Mouse (Mus musculus) hindbrain, embryonic 10.5 days (tissue): ENCODE results near the gene Serpina1d. TPM values are rescaled to one million over a fixed set of nuclear protein-coding genes. Genes with fewer than 3 reads are reported as not detected.
"Not testable (repeated sequence)": the region's sequence is repeated elsewhere in the genome, so short reads cannot be mapped to it uniquely, and the experiment has no call there.

Experiments
- DNase-seq: peaks from one replicate; pipeline ENCODE4 v3.0.0-alpha.2; 2017; ENCODE audit warnings: low spot score
- H3K27ac ChIP-seq: fragments of 300-500 bp; sonication (generic); 2 replicates; pipeline ENCODE4 v1.5.1; 2016; ENCODE audit warnings: mild to moderate bottlenecking, moderate library complexity
- H3K27me3 ChIP-seq: fragments of 300-500 bp; sonication (generic); 2 replicates; pipeline ENCODE4 v1.6.1; 2016; ENCODE audit warnings: mild to moderate bottlenecking; ENCODE audit not compliant: poor library complexity, insufficient read depth, severe bottlenecking
- H3K36me3 ChIP-seq: fragments of 300-500 bp; sonication (generic); 2 replicates; pipeline ENCODE4 v1.6.1; 2016; ENCODE audit warnings: mild to moderate bottlenecking, moderate library complexity
- H3K4me1 ChIP-seq: fragments of 300-500 bp; sonication (generic); replicated peaks from 2 replicates; pipeline ENCODE4 v1.6.1; 2016; ENCODE audit warnings: mild to moderate bottlenecking
- H3K4me3 ChIP-seq: fragments of 300-500 bp; sonication (generic); 2 replicates; pipeline ENCODE4 v1.5.1; 2016; ENCODE audit warnings: mild to moderate bottlenecking, moderate library complexity
- H3K9me3 ChIP-seq: fragments of 300-500 bp; sonication (generic); 2 replicates; pipeline ENCODE4 v1.6.1; 2016; ENCODE audit warnings: mild to moderate bottlenecking, moderate library complexity
- WGBS: fragments of 180-500 bp; shearing (Covaris S2); methylation state at CpG from one replicate; pipeline ENCODE4 v1.1.7; 2016; 5-methylcytosine and 5-hydroxymethylcytosine counted together
- polyA plus RNA-seq: library from polyadenylated mRNA; unstranded; fragments of >200 nt; fragmentation: Nextera tagmentation; extraction: Ambion mirVana; gene quantifications from 2 replicates; pipeline ENCODE4 v1.2.1, GENCODE M21; 2016

Serpina1d gene
- polyA plus RNA-seq, result not detected in 2 replicates

DNA sequence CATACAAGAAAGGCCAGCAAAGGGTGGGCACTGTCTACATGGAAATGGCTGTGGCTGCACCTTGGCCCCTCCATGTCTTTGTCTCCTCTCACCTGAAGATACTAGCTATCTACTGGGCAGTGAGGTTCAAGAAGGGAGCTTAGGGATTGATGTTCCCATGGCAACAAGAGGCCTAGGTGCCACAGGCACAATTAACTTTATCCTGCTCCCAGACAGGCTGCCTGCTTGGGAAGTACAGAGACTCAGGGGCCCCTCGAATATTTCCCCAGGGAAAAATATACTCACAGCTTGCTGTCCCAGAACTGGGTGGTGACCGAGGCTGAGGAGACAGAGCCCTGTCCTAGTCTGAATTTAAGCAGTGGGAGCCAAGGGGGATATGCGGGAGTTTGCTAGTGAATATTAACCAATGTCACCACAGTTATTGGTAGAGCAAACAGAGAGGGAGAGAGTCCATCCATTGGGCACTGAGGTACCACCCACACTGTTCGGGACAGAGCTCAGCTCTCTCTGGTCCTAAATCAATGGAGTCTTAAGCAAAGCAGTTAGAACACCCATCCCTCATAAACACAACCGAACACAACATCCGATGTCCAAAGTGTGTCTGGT, at the start of gene Serpina1d:
Gene Serpina1d, minus strand, starts transcription at position 347 of the 606 bp plus-strand sequence.
- 88% methylated on average over 6 of the region's 6 CpGs for WGBS
- H3K4me1 ChIP-seq, H3K36me3 ChIP-seq, DNase-seq, H3K4me3 ChIP-seq, H3K27me3 ChIP-seq, H3K27ac ChIP-seq: not testable (repeated sequence)
- peaks cover 38% of the 10 kb centered on the region for H3K9me3 ChIP-seq

GRCm38 (mm10) chr12:103770597-103770996, 2.8 kb downstream of the Serpina1d start:
- peaks cover 45% of the 10 kb centered on the region for H3K9me3 ChIP-seq
- DNase-seq, H3K36me3 ChIP-seq, H3K4me3 ChIP-seq, H3K4me1 ChIP-seq, H3K27ac ChIP-seq, H3K27me3 ChIP-seq: not testable (repeated sequence)
- WGBS, result 82% methylated on average over 1 of the region's 1 CpGs

DNA sequence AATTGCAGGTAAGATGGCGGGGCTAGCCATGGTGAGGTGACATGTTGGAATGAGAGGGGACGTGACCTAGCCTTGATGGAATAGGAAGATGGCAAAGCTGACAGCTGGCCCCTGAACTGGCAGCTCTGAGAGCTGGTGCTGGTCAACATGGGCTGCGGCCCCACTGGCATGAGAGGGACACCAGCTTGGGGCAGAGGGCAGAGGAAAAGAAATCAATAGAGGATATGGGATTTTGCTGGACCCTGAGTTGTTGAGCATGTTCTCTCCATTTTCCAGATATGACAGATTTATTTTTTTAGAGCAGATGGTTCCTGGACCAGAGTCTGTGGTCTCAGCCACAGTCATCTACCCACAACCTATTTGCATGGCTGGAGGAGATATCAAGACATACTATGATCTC, 10.3 kb downstream of the Serpina1d start:
- H3K36me3 ChIP-seq, H3K27me3 ChIP-seq, DNase-seq, H3K4me1 ChIP-seq, H3K27ac ChIP-seq, H3K4me3 ChIP-seq: not testable (repeated sequence)
- H3K9me3 ChIP-seq, result peaks cover 44% of the 10 kb centered on the region
- 84% methylated on average over 3 of the region's 3 CpGs for WGBS

DNA sequence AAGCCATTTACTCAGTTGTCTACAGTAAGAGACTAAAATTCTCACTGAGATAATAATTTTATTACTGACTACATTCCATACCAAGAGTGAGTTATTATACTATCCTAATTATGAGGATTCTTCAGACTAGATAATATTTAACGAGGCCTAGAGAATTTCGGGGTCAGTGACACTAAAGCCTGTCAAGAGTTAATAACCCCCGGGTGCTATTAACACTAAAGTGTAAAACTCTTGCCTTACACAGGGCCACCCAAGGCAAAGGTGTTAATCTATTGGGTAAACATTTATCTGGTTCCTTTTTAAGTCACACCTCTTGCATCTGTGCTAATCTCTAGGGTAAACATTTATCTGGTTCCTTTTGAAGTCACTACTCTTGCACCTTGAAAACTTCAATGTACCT, 13.1 kb downstream of the Serpina1d start:
- WGBS, result 94% methylated on average over 3 of the region's 3 CpGs
- H3K9me3 ChIP-seq, result peaks cover 40% of the 10 kb centered on the region
- H3K4me1 ChIP-seq, DNase-seq, H3K27ac ChIP-seq, H3K36me3 ChIP-seq, H3K4me3 ChIP-seq, H3K27me3 ChIP-seq: not testable (repeated sequence)

DNA sequence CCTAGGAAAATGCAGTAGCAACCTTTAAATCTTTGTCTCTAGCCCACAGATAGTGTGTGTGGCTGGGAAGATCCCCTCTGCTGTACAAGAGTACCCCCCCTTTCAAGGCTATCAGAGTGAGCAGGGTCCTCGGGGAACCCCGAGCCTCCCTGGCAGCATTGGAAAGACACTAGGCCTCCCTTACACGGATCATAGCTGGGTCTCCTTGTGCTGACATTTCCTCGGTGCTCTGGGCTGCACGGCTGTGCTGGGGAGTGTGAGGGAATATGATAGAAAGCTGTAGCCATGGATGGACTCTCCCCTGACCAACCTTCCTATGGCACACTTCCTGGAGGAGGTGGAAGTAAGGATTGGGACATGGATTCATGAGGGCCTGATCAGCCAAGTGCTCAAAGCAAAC, 27.4 kb downstream of the Serpina1d start:
- H3K9me3 ChIP-seq, result peaks cover 13% of the 10 kb centered on the region; the same call in 1 of the 2 replicates
- DNase-seq, H3K4me3 ChIP-seq, H3K4me1 ChIP-seq, H3K27ac ChIP-seq, H3K36me3 ChIP-seq, H3K27me3 ChIP-seq: not testable (repeated sequence)
- WGBS, result 87% methylated on average over 5 of the region's 5 CpGs

GRCm38 (mm10) chr12:103737791-103738580, 35.4 kb downstream of the Serpina1d start:
- H3K27ac ChIP-seq, H3K36me3 ChIP-seq, H3K4me3 ChIP-seq, DNase-seq, H3K4me1 ChIP-seq, H3K27me3 ChIP-seq: not testable (repeated sequence)
- peaks cover 20% of the 10 kb centered on the region; the same call in 1 of the 2 replicates for H3K9me3 ChIP-seq
- 92% methylated on average over 6 of the region's 6 CpGs for WGBS

GRCm38 (mm10) chr12:103735566-103735965, 37.8 kb downstream of the Serpina1d start:
- WGBS, result 92% methylated on average over 4 of the region's 4 CpGs
- H3K4me1 ChIP-seq, H3K4me3 ChIP-seq, H3K27me3 ChIP-seq, H3K27ac ChIP-seq, H3K36me3 ChIP-seq, DNase-seq: not testable (repeated sequence)
- H3K9me3 ChIP-seq, result peaks cover 23% of the 10 kb centered on the region; the same call in 1 of the 2 replicates

DNA sequence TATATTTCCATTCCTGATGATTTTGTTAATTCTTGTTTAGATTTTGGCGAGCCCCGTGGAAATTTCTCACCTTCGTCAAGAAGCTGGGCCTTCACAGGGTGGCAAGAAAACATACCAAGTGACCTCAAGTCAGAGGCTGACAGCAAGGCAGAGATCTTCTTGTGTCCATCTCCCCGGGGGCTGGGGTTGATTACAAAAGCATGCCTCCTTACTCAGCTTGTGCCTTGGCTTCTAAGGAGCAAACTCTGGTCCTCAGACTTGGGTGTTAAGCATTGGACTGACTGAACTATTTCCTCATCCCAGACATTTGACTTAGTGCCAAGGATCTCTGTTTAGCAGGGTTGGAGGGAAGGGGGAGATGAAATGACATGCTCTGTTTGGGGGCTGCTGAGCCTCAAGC, 38.3 kb downstream of the Serpina1d start:
- H3K27ac ChIP-seq, H3K27me3 ChIP-seq, H3K36me3 ChIP-seq, H3K4me1 ChIP-seq, DNase-seq, H3K4me3 ChIP-seq: not testable (repeated sequence)
- peaks cover 24% of the 10 kb centered on the region; the same call in 1 of the 2 replicates for H3K9me3 ChIP-seq
- 86% methylated on average over 4 of the region's 4 CpGs for WGBS

Other genes starting within 250 kb of the Serpina1d start
- 1.7 and 2.2 TPM in 2 replicates for gene Ppp4r4, start 241.3 kb downstream of the Serpina1d start, polyA plus RNA-seq
- not detected in 2 replicates for gene Serpina10, start 142.1 kb downstream of the Serpina1d start, polyA plus RNA-seq
- gene Serpina6, start 116.4 kb downstream of the Serpina1d start, polyA plus RNA-seq, result not detected in 2 replicates
- gene Serpina16, start 97.5 kb downstream of the Serpina1d start, polyA plus RNA-seq, result not detected in 2 replicates
- not detected in 2 replicates for gene Serpina1f, start 78.1 kb downstream of the Serpina1d start, polyA plus RNA-seq
- not detected in 2 replicates for gene Serpina1b, start 56.8 kb upstream of the Serpina1d start, polyA plus RNA-seq
- not detected in 2 replicates for gene Serpina1a, start 90.0 kb upstream of the Serpina1d start, polyA plus RNA-seq
- gene Serpina1c, start 131.3 kb upstream of the Serpina1d start, polyA plus RNA-seq, result not detected in 2 replicates
- gene Serpina1e, start 185.4 kb upstream of the Serpina1d start, polyA plus RNA-seq, result not detected in 2 replicates
- gene Serpina11, start 216.4 kb upstream of the Serpina1d start, polyA plus RNA-seq, result not detected in 2 replicates
- not detected in 2 replicates for gene Serpina9, start 240.2 kb upstream of the Serpina1d start, polyA plus RNA-seq